Mouse (Mus musculus) midbrain, postnatal 0 days (tissue): ENCODE results near the gene Cacna2d1. TPM values are rescaled to one million over a fixed set of nuclear protein-coding genes. Genes with fewer than 3 reads are reported as not detected.

ENCODE experiments used
- ATAC-seq: fragments of 200-750 bp; cut with Nextera tagmentation; 2 replicates; pipeline ENCODE4 v1.8.0; 2017; ENCODE audit warnings: moderate number of reproducible peaks, mild to moderate bottlenecking, moderate TSS enrichment, moderate library complexity; ENCODE audit not compliant: low FRiP score
- DNase-seq: peaks from one replicate; pipeline ENCODE4 v3.0.0-alpha.2; 2015; ENCODE audit warnings: low spot score
- H3K27ac ChIP-seq: fragments of 300-500 bp; sonication (generic); 2 replicates; pipeline ENCODE4 v1.5.1; 2014; ENCODE audit warnings: low read depth, mild to moderate bottlenecking, low read length, mixed read lengths
- H3K27me3 ChIP-seq: fragments of 300-500 bp; sonication (generic); 2 replicates; pipeline ENCODE4 v1.6.1; 2014; ENCODE audit warnings: low read length, control low read depth, mixed read lengths; ENCODE audit not compliant: insufficient read depth
- H3K36me3 ChIP-seq: fragments of 300-500 bp; sonication (generic); 2 replicates; pipeline ENCODE4 v1.6.1; 2014; ENCODE audit warnings: low read length, control low read depth, mixed read lengths; ENCODE audit not compliant: insufficient read depth
- H3K4me1 ChIP-seq: fragments of 300-500 bp; sonication (generic); 2 replicates; pipeline ENCODE4 v1.6.1; 2014; ENCODE audit warnings: mild to moderate bottlenecking, control low read depth, antibody characterized with exemption, low read length, mixed read lengths; ENCODE audit not compliant: insufficient read depth
- H3K4me2 ChIP-seq: fragments of 300-500 bp; sonication (generic); 2 replicates; pipeline ENCODE4 v1.6.1; 2014; ENCODE audit warnings: low read depth, mild to moderate bottlenecking, low read length, mixed read lengths; ENCODE audit not compliant: poor library complexity, severe bottlenecking
- H3K4me3 ChIP-seq: fragments of 300-500 bp; sonication (generic); 2 replicates; pipeline ENCODE4 v1.5.1; 2014; ENCODE audit warnings: low read depth, mild to moderate bottlenecking, low read length, moderate library complexity
- H3K9ac ChIP-seq: fragments of 300-500 bp; sonication (generic); replicated peaks from 2 replicates; pipeline ENCODE4 v1.6.1; 2014; ENCODE audit warnings: mild to moderate bottlenecking, low read length, moderate library complexity, mixed read lengths; ENCODE audit not compliant: poor library complexity, severe bottlenecking
- H3K9me3 ChIP-seq: fragments of 300-500 bp; sonication (generic); 2 replicates; pipeline ENCODE4 v1.6.1; 2016; ENCODE audit warnings: low read length, control low read depth
- CTCF ChIP-seq: IDR thresholded peaks from 2 replicates; pipeline ENCODE4 v1.5.1; 2016; ENCODE audit warnings: antibody characterized with exemption, mild to moderate bottlenecking
- WGBS: fragments of 180-500 bp; shearing (Covaris S2); extraction: QIAGEN DNeasy Blood & Tissue Kit; methylation state at CpG from one replicate; pipeline ENCODE4 v1.1.7; 2014; 5-methylcytosine and 5-hydroxymethylcytosine counted together
- polyA plus RNA-seq: library from polyadenylated mRNA; unstranded; fragments of >200 nt; fragmentation: Nextera tagmentation; extraction: Ambion mirVana; gene quantifications from 2 replicates; pipeline ENCODE4 v1.2.1, GENCODE M21; 2015
- total RNA-seq: library from RNA; depleted of rRNA; stranded (reverse); fragments of >200 nt; gene quantifications from 2 replicates; pipeline ENCODE4 v1.2.3, GENCODE M21; 2014

Cacna2d1 gene
- total and polyA plus RNA-seq, 2 experiments from 2014 or later: 43.3 to 77.8 TPM

DNA sequence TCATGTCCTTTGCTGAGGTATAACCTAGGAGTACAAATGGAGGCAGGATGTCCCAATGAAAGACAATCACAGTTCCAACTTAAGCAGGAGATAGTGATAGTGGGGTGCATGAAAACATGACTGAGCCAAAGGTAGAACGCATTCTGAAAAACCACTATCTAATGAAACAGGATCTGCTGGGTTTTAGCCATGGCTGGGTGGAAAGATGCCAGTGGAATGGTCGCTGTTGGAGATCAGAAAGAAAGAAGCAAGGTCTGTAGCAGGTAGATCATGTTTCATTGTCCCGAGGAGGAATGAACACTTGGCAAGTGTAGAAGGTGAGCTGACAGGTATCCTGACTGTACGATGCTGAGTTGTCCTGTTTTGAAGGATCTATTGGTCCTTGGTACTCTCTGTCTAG lies 7.6 kb downstream of the Cacna2d1 start:
- WGBS: 90% methylated on average over 4 of the region's 4 CpGs
- H3K9me3 ChIP-seq: no peaks in the 10 kb centered on the region

DNA sequence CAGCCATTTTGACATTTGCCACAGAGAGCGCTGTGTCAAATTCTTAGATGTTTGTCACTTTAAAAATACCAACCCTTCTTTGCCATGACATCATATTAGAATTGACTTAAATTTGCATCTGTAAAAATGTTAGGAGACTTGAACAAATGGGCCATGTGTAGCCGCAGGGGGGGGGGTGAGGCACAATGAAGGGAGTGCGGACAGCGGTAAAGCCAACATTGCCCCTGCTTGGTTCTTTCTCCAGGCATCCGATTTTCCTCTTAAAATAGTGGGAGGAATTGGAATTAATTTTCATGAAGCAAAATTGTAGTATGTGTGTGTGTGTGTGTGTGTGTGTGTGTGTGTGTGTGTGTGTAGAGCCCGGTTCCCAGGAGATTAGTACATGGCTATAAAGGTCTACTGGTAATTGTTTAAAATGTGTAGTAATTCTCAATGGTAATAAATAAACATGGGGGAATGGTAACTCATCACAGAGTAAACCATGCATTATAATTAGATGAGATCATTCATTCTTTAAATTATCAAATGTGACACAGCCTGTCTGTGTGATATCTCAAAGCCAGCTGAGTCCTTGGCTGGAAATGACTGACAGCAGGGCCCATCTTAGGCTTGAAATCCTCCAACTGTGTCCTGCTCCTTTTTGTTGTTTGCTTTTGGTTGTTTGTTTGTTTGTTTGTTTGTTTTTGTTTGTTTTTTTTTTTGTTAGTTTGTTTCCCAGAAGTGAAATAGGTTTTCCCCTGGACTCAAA lies 14.0 kb downstream of the Cacna2d1 start:
- DNase-seq (peak; percentile 33), ATAC-seq (no peak; the same call in 1 of the 2 replicates)

More for the DNA sequence above, 7.6 kb downstream of the Cacna2d1 start:
- TF ChIP-seq CTCF: no peak
- no peaks in the 10 kb centered on the region for H3K27me3 ChIP-seq
- no peak overlapping the region for H3K4me3 ChIP-seq
- H3K27ac ChIP-seq: no peak overlapping the region
- no peaks in the 10 kb centered on the region for H3K36me3 ChIP-seq
- no peak overlapping the region for H3K9ac ChIP-seq
- H3K4me1 ChIP-seq: no peaks in the 10 kb centered on the region
- H3K4me2 ChIP-seq: no peak overlapping the region
- no peak for ATAC-seq
- DNase-seq: no peak

DNA sequence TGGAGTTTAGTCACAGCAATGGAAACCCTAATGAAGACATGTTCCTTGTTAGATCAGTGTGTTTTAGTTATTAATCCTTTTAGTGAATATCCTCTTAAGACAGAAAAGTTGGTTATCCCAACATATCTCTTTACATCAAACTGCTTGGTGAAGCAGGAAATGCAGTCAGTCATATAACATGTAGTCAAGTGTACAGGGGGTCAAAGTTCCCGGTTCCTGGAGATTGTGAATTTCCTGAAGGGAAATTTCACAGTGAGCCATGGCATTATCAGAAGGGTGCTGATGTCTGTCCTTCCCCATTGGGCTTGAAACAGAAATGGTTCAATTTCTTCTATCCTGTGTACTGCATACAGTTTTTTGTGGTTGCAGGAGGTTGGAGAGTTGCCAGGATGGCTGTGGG lies 25.3 kb downstream of the Cacna2d1 start:
- TF ChIP-seq CTCF: no peak
- no peaks in the 10 kb centered on the region for H3K9me3 ChIP-seq
- 77% methylated on average over 1 of the region's 1 CpGs for WGBS
- H3K27ac ChIP-seq: no peak overlapping the region
- H3K4me3 ChIP-seq: no peak overlapping the region
- no peaks in the 10 kb centered on the region for H3K36me3 ChIP-seq
- no peak overlapping the region for H3K4me2 ChIP-seq
- H3K9ac ChIP-seq: no peak overlapping the region
- no peak for DNase-seq
- H3K4me1 ChIP-seq: no peaks in the 10 kb centered on the region
- ATAC-seq: no peak
- H3K27me3 ChIP-seq: no peaks in the 10 kb centered on the region

More for the DNA sequence above, 14.0 kb downstream of the Cacna2d1 start:
- no peaks in the 10 kb centered on the region for H3K4me1 ChIP-seq
- no peaks in the 10 kb centered on the region for H3K9me3 ChIP-seq
- H3K9ac ChIP-seq: no peak overlapping the region
- H3K27ac ChIP-seq: no peak overlapping the region
- H3K36me3 ChIP-seq: no peaks in the 10 kb centered on the region
- no peak overlapping the region for H3K4me3 ChIP-seq
- TF ChIP-seq CTCF: no peak
- no peaks in the 10 kb centered on the region for H3K27me3 ChIP-seq
- WGBS: 73% methylated on average over 6 of the region's 6 CpGs
- no peak overlapping the region for H3K4me2 ChIP-seq

DNA sequence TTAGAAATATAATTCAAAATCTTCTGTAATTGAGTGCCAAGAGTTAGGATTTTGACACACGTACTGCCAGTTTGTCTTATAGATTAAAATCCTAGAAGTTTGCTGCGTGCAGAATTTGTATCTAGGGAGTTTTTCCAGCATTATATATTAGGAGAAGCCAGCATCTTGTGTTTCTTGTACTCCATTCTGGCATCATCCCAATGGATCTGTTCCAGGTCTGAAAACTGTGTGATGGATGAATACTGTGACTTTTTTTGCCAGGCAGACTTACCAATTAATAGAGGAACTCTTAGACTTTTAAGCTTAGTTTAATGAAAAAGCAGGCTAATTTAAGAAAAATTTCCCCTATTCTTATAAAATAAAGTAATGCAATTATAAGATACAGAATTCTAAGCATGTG lies 27.4 kb downstream of the Cacna2d1 start:
- H3K9ac ChIP-seq: no peak overlapping the region
- H3K36me3 ChIP-seq: no peaks in the 10 kb centered on the region
- ATAC-seq: no peak
- H3K9me3 ChIP-seq: no peaks in the 10 kb centered on the region
- no peaks in the 10 kb centered on the region for H3K27me3 ChIP-seq
- WGBS: 76% methylated on average over 2 of the region's 2 CpGs
- H3K27ac ChIP-seq: no peak overlapping the region
- no peak for TF ChIP-seq CTCF
- no peak overlapping the region for H3K4me2 ChIP-seq
- no peak for DNase-seq
- H3K4me3 ChIP-seq: no peak overlapping the region
- H3K4me1 ChIP-seq: no peaks in the 10 kb centered on the region

DNA sequence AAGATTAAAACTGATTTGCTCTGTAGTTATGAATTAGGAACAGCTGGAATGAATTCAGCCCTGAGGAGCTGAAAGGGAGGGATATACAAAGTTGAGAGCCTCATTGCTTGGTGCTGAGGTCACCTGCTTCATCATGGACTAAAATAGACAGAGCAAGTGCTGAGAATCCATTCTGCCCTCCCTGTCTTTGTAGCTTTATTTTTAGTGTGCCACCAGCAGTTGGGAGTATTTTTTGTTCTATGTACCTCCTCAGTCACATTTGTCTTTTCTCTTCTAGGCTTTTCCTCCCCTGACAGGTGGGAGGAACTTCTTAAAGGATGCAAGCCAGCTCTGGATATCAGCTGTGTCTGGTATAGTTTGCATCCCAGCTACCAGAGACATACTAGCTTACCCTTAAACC lies 32.4 kb downstream of the Cacna2d1 start:
- Histone ChIP-seq H3K27me3 (no peaks in the 10 kb centered on the region), H3K4me1 (no peaks in the 10 kb centered on the region), H3K27ac (no peak overlapping the region), H3K9ac (no peak overlapping the region), H3K4me2 (no peak overlapping the region), H3K4me3 (no peak overlapping the region), H3K36me3 (no peaks in the 10 kb centered on the region), H3K9me3 (no peaks in the 10 kb centered on the region)
- no peak for ATAC-seq
- no peak for TF ChIP-seq CTCF
- no peak for DNase-seq

DNA sequence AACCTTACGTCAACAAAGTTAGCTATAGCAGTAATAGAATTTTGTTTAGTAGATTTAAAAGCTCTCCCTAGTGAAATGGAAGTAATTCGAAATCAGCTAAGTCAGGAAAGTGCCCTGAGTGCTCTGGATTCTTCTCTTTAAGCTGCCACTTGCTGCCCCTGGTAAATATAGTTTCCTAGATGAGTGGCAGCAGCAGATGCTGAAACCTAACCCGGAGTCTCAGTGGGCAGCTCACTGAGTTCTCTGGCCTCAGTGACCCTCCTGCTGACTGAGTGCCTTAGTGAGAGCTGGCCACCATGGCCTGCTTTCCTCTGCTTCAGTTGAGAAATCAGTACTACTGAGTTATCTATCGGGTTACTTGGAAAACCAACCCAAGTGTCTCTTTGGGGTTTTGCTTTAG lies 37.3 kb downstream of the Cacna2d1 start:
- Histone ChIP-seq H3K36me3 (no peaks in the 10 kb centered on the region), H3K4me2 (no peak overlapping the region), H3K9me3 (no peaks in the 10 kb centered on the region), H3K9ac (no peak overlapping the region), H3K27me3 (no peaks in the 10 kb centered on the region), H3K27ac (no peak overlapping the region), H3K4me3 (no peak overlapping the region), H3K4me1 (no peaks in the 10 kb centered on the region)
- WGBS: 83% methylated on average over 4 of the region's 4 CpGs
- no peak for DNase-seq
- no peak for ATAC-seq
- TF ChIP-seq CTCF: no peak
